Mouse (Mus musculus) hindbrain, embryonic 14.5 days (tissue): ENCODE measurements at regions not wholly inside any gene's neighbourhood (a gene's known extent, or its start where the extent isn't known, plus 50 kb on each side); places are given as distances from the start of the nearest gene placed in this dataset. TPM values are rescaled to one million over a fixed set of nuclear protein-coding genes. Genes with fewer than 3 reads are reported as not detected.

Experiments used
- ATAC-seq: fragments of 200-750 bp; cut with Nextera tagmentation; 2 replicates; pipeline ENCODE4 v1.8.0; 2017; ENCODE audit warnings: moderate number of reproducible peaks, mild to moderate bottlenecking, moderate TSS enrichment, moderate library complexity; ENCODE audit not compliant: low FRiP score
- DNase-seq: peaks from one replicate; pipeline ENCODE4 v3.0.0-alpha.2; 2015; ENCODE audit warnings: low spot score
- H3K27ac ChIP-seq: fragments of 300-500 bp; sonication (generic); 2 replicates; pipeline ENCODE4 v1.5.1; 2014; ENCODE audit warnings: mild to moderate bottlenecking, moderate library complexity
- H3K27me3 ChIP-seq: fragments of 300-500 bp; sonication (generic); 2 replicates; pipeline ENCODE4 v1.6.1; 2014; ENCODE audit warnings: mild to moderate bottlenecking, low read length, mixed read lengths; ENCODE audit not compliant: control insufficient read depth, insufficient read depth
- H3K36me3 ChIP-seq: fragments of 300-500 bp; sonication (generic); replicated peaks from 2 replicates; pipeline ENCODE4 v1.6.1; 2014; ENCODE audit not compliant: control insufficient read depth, insufficient read depth
- H3K4me1 ChIP-seq: fragments of 300-500 bp; sonication (generic); replicated peaks from 2 replicates; pipeline ENCODE4 v1.6.1; 2014; ENCODE audit warnings: antibody characterized with exemption, low read length, mixed read lengths; ENCODE audit not compliant: control insufficient read depth, insufficient read depth
- H3K4me2 ChIP-seq: fragments of 300-500 bp; sonication (generic); replicated peaks from 2 replicates; pipeline ENCODE4 v1.6.1; 2014; ENCODE audit warnings: mild to moderate bottlenecking, moderate library complexity
- H3K4me3 ChIP-seq: fragments of 300-500 bp; sonication (generic); replicated peaks from 2 replicates; pipeline ENCODE4 v1.5.1; 2014; ENCODE audit warnings: mild to moderate bottlenecking, low read length
- H3K9ac ChIP-seq: fragments of 300-500 bp; sonication (generic); 2 replicates; pipeline ENCODE4 v1.6.1; 2014
- H3K9me3 ChIP-seq: fragments of 300-500 bp; sonication (generic); 2 replicates; pipeline ENCODE4 v1.6.1; 2016; ENCODE audit warnings: low read length; ENCODE audit not compliant: control insufficient read depth
- WGBS: fragments of 180-500 bp; shearing (Covaris S2); extraction: QIAGEN DNeasy Blood & Tissue Kit; methylation state at CpG from one replicate; pipeline ENCODE4 v1.1.7; 2014; 5-methylcytosine and 5-hydroxymethylcytosine counted together
- microRNA-seq: library from miRNA; unstranded; fragments of <30 nt; microRNA quantifications from one replicate; pipeline ENCODE4, GENCODE M21; 2016

DNA sequence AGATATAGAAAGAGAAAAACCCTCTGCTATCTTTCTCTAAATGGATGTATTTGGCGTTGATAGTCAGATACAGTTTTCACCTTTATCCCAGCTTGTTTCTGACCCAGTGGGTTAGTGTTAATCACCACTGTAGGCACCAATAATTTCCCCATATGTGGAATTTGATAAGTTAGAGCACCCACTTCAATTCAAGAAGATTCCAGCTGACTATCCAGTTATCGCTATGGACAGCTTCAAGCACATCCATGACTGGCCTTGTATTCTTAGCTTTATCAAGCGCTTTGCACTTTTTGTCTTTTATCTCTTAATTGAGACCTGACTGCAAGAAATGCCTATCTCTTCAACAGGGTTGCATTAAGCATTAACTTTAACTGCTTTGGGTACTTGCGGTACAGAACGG lies 211.3 kb downstream of the Nr4a2 start:
- Histone ChIP-seq H3K27ac (no peak overlapping the region), H3K4me1 (no peaks in the 10 kb centered on the region), H3K9ac (no peak overlapping the region), H3K4me2 (no peak overlapping the region), H3K27me3 (no peaks in the 10 kb centered on the region), H3K4me3 (no peak overlapping the region), H3K9me3 (no peaks in the 10 kb centered on the region), H3K36me3 (no peaks in the 10 kb centered on the region)
- WGBS = 93% methylated on average over 5 of the region's 5 CpGs
- no peak for ATAC-seq
- DNase-seq = no peak

DNA sequence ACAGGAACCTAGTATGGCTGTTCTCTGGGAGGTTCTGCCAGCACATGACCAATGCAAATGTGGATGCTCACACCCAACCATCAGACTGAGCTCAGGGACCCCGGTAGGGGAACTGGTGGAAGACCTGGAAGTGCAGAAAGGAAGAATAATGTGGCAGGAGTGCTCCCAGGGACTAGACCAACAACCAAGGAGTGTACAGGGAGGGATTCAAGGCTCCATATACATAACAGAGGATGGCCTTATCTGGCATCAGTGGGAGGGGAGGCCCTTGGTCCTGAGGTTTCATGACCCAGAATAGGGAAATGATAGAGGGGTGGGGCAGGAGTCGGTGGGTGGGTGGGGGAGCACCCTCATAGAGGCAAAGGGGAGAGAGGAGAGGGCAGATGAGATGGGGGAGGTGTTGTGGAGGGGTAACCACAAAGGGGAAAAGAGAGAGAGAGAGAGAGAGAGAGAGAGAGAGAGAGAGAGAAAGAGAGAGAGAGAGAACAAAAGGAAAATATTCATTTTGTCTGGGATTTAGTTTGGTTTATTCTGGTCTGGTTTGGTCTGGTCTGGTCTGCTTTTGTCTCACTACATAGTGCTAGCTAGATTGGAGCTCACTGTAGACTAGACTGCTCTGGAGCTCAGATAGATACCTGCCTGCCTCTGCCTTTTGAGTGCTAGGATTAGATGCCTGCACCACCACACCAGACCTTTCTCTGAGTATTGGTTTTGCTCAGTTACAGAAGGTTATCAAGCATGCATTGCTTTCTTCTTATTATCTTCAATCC lies 214.5 kb downstream of the Nr4a2 start:
- Histone ChIP-seq H3K4me2 (no peak overlapping the region), H3K4me1 (no peaks in the 10 kb centered on the region), H3K4me3 (no peak overlapping the region), H3K27me3 (no peaks in the 10 kb centered on the region), H3K27ac (no peak overlapping the region), H3K9ac (no peak overlapping the region), H3K9me3 (no peaks in the 10 kb centered on the region), H3K36me3 (no peaks in the 10 kb centered on the region)
- DNase-seq = no peak
- 67% methylated on average over 2 of the region's 2 CpGs for WGBS
- ATAC-seq = no peak

DNA sequence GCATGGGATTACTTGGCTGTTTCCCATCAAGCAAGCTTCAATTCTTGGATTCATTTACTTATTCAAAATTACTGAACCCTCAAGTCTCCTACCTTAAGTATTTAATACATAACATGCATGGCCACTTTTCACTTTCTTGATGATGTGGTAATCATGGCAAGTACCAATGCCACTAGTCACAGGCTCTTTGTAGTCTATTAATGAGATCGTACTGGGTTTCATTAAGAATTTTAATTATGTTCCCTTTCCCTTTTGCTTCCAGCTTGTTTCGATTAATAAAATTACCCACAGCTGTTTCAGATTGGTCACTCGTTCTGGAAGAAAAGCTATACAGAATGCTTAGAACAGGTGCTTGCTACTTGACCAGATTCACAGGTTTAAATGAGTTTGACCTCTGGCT lies 238.6 kb downstream of the Nr4a2 start:
- Histone ChIP-seq H3K4me2 (no peak overlapping the region), H3K9ac (no peak overlapping the region), H3K4me3 (no peak overlapping the region), H3K27ac (no peak overlapping the region), H3K27me3 (no peaks in the 10 kb centered on the region), H3K9me3 (no peaks in the 10 kb centered on the region), H3K36me3 (no peaks in the 10 kb centered on the region), H3K4me1 (no peaks in the 10 kb centered on the region)
- ATAC-seq = no peak
- no peak for DNase-seq
- 72% methylated on average over 3 of the region's 3 CpGs for WGBS

DNA sequence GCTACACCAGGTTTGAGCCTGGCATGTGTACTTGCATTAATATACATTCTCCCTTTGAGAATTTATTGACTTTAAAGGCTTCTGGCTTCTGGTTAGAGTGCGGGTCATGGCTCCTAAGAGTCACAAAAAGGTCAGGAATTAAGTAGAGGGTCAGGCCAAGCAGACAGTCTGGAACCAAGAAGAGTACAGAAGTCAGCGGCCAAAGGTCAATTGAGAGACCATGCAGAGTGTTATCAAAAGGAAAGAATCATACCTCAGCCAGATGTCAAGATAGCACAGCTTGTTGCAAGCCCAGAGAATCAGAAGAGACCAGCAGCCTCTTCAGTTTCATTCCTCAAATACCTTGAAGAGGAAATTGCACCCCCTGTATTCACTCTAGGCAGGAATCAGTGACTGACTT lies 263.0 kb downstream of the Nr4a2 start:
- ATAC-seq (no peak), DNase-seq (no peak)
- Histone ChIP-seq H3K4me1 (no peaks in the 10 kb centered on the region), H3K4me2 (no peak overlapping the region), H3K9ac (no peak overlapping the region), H3K36me3 (no peaks in the 10 kb centered on the region), H3K9me3 (no peaks in the 10 kb centered on the region), H3K27ac (no peak overlapping the region), H3K4me3 (no peak overlapping the region), H3K27me3 (no peaks in the 10 kb centered on the region)
- 63% methylated on average over 2 of the region's 2 CpGs for WGBS

DNA sequence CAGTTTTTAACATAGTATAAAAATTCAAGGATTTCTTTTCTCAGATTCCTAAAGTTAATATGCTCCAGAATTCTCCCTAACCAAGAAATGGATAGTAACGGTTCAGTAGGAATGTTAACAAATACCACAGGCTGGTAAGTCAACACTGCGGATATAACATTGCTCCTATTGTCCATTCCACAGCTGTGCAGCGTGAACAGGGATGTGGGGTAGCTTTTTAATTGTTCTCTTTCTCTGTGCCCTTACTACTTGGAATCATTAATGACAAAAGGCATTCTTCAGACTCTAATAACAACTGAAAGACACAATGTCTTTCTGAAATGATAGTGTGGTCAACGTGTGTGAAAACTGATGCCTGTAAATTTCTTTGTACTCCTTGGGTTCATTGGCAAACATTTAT lies 303.3 kb downstream of the Nr4a2 start:
- Histone ChIP-seq H3K27me3 (no peaks in the 10 kb centered on the region), H3K4me2 (no peak overlapping the region), H3K27ac (no peak overlapping the region), H3K4me1 (no peaks in the 10 kb centered on the region), H3K9ac (no peak overlapping the region), H3K36me3 (no peaks in the 10 kb centered on the region), H3K9me3 (no peaks in the 10 kb centered on the region), H3K4me3 (no peak overlapping the region)
- DNase-seq = no peak
- no peak for ATAC-seq
- 21% methylated on average over 4 of the region's 4 CpGs for WGBS

DNA sequence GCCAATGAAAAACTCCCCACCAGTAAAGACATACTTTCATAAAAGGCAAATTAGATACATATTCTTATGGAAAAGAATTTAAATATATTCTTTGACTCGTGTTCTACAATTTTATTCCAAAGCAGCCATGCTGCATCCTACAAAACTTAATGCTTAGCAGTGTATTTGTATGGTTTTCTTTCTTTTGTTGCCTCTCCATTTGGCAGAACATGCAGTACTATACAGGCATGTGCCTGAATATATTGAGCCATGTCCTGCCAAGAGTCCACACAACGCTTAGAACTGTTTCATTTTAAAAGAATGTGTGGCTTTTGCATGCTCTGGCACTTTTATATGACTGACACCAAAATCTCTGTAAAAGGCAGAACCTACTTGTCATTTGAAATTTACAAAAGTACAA lies 339.0 kb downstream of the Nr4a2 start:
- no peaks in the 10 kb centered on the region for H3K36me3 ChIP-seq
- DNase-seq (no peak), ATAC-seq (no peak)
- H3K4me1 ChIP-seq = no peaks in the 10 kb centered on the region
- H3K4me3 ChIP-seq = no peak overlapping the region
- WGBS = 90% methylated on average over 2 of the region's 2 CpGs
- no peak overlapping the region for H3K27ac ChIP-seq
- H3K9ac ChIP-seq = no peak overlapping the region
- no peak overlapping the region for H3K4me2 ChIP-seq
- no peaks in the 10 kb centered on the region for H3K9me3 ChIP-seq
- no peaks in the 10 kb centered on the region for H3K27me3 ChIP-seq

Small RNAs in the stretch of these regions (microRNA-seq; reads per million reads assigned to microRNA genes)
- not detected for gene Mir195b
